Mouse (Mus musculus) midbrain, embryonic 15.5 days (tissue): ENCODE measurements around the gene Borcs8. TPM values are rescaled to one million over a fixed set of nuclear protein-coding genes. Genes with fewer than 3 reads are reported as not detected.

Experiments used
- ATAC-seq: fragments of 200-750 bp; cut with Nextera tagmentation; replicated peaks from 2 replicates; pipeline ENCODE4 v1.8.0; 2017; ENCODE audit warnings: moderate TSS enrichment
- H3K27ac ChIP-seq: fragments of 300-500 bp; sonication (generic); 2 replicates; pipeline ENCODE4 v1.5.1; 2015; ENCODE audit warnings: mild to moderate bottlenecking, inconsistent platforms
- H3K27me3 ChIP-seq: fragments of 300-500 bp; sonication (generic); replicated peaks from 2 replicates; pipeline ENCODE4 v1.6.1; 2015; ENCODE audit warnings: inconsistent platforms
- H3K36me3 ChIP-seq: fragments of 300-500 bp; sonication (generic); replicated peaks from 2 replicates; pipeline ENCODE4 v1.6.1; 2015; ENCODE audit warnings: inconsistent platforms
- H3K4me1 ChIP-seq: fragments of 300-500 bp; sonication (generic); 2 replicates; pipeline ENCODE4 v1.6.1; 2015; ENCODE audit warnings: inconsistent platforms
- H3K4me2 ChIP-seq: fragments of 300-500 bp; sonication (generic); 2 replicates; pipeline ENCODE4 v1.6.1; 2015; ENCODE audit warnings: inconsistent platforms, mild to moderate bottlenecking, moderate library complexity
- H3K4me3 ChIP-seq: fragments of 300-500 bp; sonication (generic); 2 replicates; pipeline ENCODE4 v1.5.1; 2015; ENCODE audit warnings: mild to moderate bottlenecking, inconsistent platforms
- H3K9ac ChIP-seq: fragments of 300-500 bp; sonication (generic); 2 replicates; pipeline ENCODE4 v1.6.1; 2015; ENCODE audit warnings: mild to moderate bottlenecking, inconsistent platforms
- H3K9me3 ChIP-seq: fragments of 300-500 bp; sonication (generic); 2 replicates; pipeline ENCODE4 v1.6.1; 2016; ENCODE audit warnings: inconsistent platforms
- WGBS: fragments of 180-500 bp; shearing (Covaris S2); methylation state at CpG from one replicate; pipeline ENCODE4 v1.1.7; 2015; ENCODE audit warnings: mixed read lengths; 5-methylcytosine and 5-hydroxymethylcytosine counted together
- polyA plus RNA-seq: library from polyadenylated mRNA; unstranded; fragments of >200 nt; fragmentation: Nextera tagmentation; extraction: Ambion mirVana; gene quantifications from 2 replicates; pipeline ENCODE4 v1.2.1, GENCODE M21; 2015

Gene Borcs8
- polyA plus RNA-seq, 1 experiment from 2014 or later = 59.1 TPM

GRCm38 (mm10) chr8:70170116-70170515 lies 30.8 kb downstream of the Borcs8 start:
- Histone ChIP-seq H3K36me3 (no peaks in the 10 kb centered on the region), H3K9me3 (no peaks in the 10 kb centered on the region), H3K4me3 (no peak overlapping the region), H3K9ac (no peak overlapping the region), H3K27ac (no peak overlapping the region), H3K27me3 (peaks cover 9% of the 10 kb centered on the region; the same call in 1 of the 2 replicates), H3K4me1 (peaks cover 23% of the 10 kb centered on the region), H3K4me2 (no peak overlapping the region)
- whole genome bisulfite sequencing = 88% methylated on average over 3 of the region's 3 CpGs
- no peak for ATAC-seq

- H3K4me2 ChIP-seq = no peak overlapping the region
- ATAC-seq = no peak
- H3K27ac ChIP-seq = no peak overlapping the region
- H3K9me3 ChIP-seq = no peaks in the 10 kb centered on the region
- no peaks in the 10 kb centered on the region for H3K36me3 ChIP-seq
- no peak overlapping the region for H3K4me3 ChIP-seq
- WGBS = 82% methylated on average over 3 of the region's 3 CpGs
- peaks cover 23% of the 10 kb centered on the region for H3K4me1 ChIP-seq
- 0 out of 2 replicates have a peak, but pooled peaks cover 5% of the 10 kb centered on the region for H3K27me3 ChIP-seq
- no peak overlapping the region for H3K9ac ChIP-seq
Measured at GRCm38 (mm10) chr8:70170748-70171147, 31.4 kb downstream of the Borcs8 start.

- Histone ChIP-seq H3K9me3 (no peaks in the 10 kb centered on the region), H3K4me3 (no peak overlapping the region), H3K36me3 (no peaks in the 10 kb centered on the region), H3K27ac (no peak overlapping the region), H3K4me2 (no peak overlapping the region), H3K4me1 (peaks cover 23% of the 10 kb centered on the region), H3K9ac (no peak overlapping the region), H3K27me3 (0 out of 2 replicates have a peak, but pooled peaks cover 3% of the 10 kb centered on the region)
- WGBS = 90% methylated on average over 7 of the region's 7 CpGs
- ATAC-seq = no peak
Measured at GRCm38 (mm10) chr8:70171240-70171639, 31.9 kb downstream of the Borcs8 start.

- H3K4me2 ChIP-seq = peak within 1 kb of the TSS; percentile 59
- no peaks in the 10 kb centered on the region for H3K27me3 ChIP-seq
- H3K27ac ChIP-seq = peak within 1 kb of the TSS; percentile 69; the same call in 1 of the 2 replicates
- H3K9me3 ChIP-seq = no peaks in the 10 kb centered on the region
- peak within 1 kb of the TSS; percentile 84 for H3K4me3 ChIP-seq
- no peaks in the 10 kb centered on the region for H3K36me3 ChIP-seq
- ATAC-seq = peak; percentile 96
- H3K9ac ChIP-seq = peak within 1 kb of the TSS; percentile 91
- peaks cover 16% of the 10 kb centered on the region for H3K4me1 ChIP-seq
- 2% methylated on average over 27 of the region's 27 CpGs for WGBS
Measured at GRCm38 (mm10) chr8:70172043-70172681, 32.9 kb downstream of the Borcs8 start, which contains the start of gene Tmem161a. Gene Tmem161a, plus strand, starts transcription at chr8:70172356.

GRCm38 (mm10) chr8:70173320-70173719 lies 34.0 kb downstream of the Borcs8 start:
- Histone ChIP-seq H3K36me3 (no peaks in the 10 kb centered on the region), H3K4me1 (peaks cover 16% of the 10 kb centered on the region), H3K27ac (no peak overlapping the region), H3K27me3 (no peaks in the 10 kb centered on the region), H3K9me3 (no peaks in the 10 kb centered on the region), H3K4me3 (no peak overlapping the region), H3K4me2 (peak overlapping the region; percentile 59; the same call in 1 of the 2 replicates), H3K9ac (no peak overlapping the region)
- WGBS = 87% methylated on average over 5 of the region's 5 CpGs
- no peak for ATAC-seq

- H3K27me3 ChIP-seq = no peaks in the 10 kb centered on the region
- no peak overlapping the region for H3K27ac ChIP-seq
- no peaks in the 10 kb centered on the region for H3K36me3 ChIP-seq
- H3K4me3 ChIP-seq = no peak overlapping the region
- H3K4me1 ChIP-seq = peaks cover 16% of the 10 kb centered on the region
- no peak overlapping the region for H3K4me2 ChIP-seq
- 94% methylated on average over 7 of the region's 7 CpGs for WGBS
- H3K9me3 ChIP-seq = no peaks in the 10 kb centered on the region
- ATAC-seq = no peak
- H3K9ac ChIP-seq = no peak overlapping the region
Measured at GRCm38 (mm10) chr8:70174079-70174478, 34.8 kb downstream of the Borcs8 start.

- H3K36me3 ChIP-seq = no peaks in the 10 kb centered on the region; the same call in 1 of the 2 replicates
- no peak overlapping the region for H3K27ac ChIP-seq
- ATAC-seq = no peak
Measured at GRCm38 (mm10) chr8:70178231-70178630, 38.9 kb downstream of the Borcs8 start.

GRCm38 (mm10) chr8:70179082-70179481 lies 39.8 kb downstream of the Borcs8 start:
- no peak overlapping the region for H3K4me3 ChIP-seq
- WGBS = 93% methylated on average over 4 of the region's 4 CpGs
- H3K4me2 ChIP-seq = no peak overlapping the region
- no peaks in the 10 kb centered on the region; the same call in 1 of the 2 replicates for H3K36me3 ChIP-seq
- no peak for ATAC-seq
- H3K27me3 ChIP-seq = no peaks in the 10 kb centered on the region
- no peaks in the 10 kb centered on the region; the same call in 1 of the 2 replicates for H3K4me1 ChIP-seq
- no peak overlapping the region for H3K9ac ChIP-seq
- no peak overlapping the region for H3K27ac ChIP-seq
- no peaks in the 10 kb centered on the region for H3K9me3 ChIP-seq

More at GRCm38 (mm10) chr8:70178231-70178630, 38.9 kb downstream of the Borcs8 start:
- Histone ChIP-seq H3K4me1 (peaks cover 7% of the 10 kb centered on the region), H3K27me3 (no peaks in the 10 kb centered on the region), H3K9ac (no peak overlapping the region), H3K4me3 (no peak overlapping the region), H3K9me3 (no peaks in the 10 kb centered on the region), H3K4me2 (no peak overlapping the region)
- 97% methylated on average over 2 of the region's 2 CpGs for WGBS

GRCm38 (mm10) chr8:70181212-70181902 lies 42.1 kb downstream of the Borcs8 start:
- no peaks in the 10 kb centered on the region for H3K4me1 ChIP-seq
- H3K36me3 ChIP-seq = no peaks in the 10 kb centered on the region; the same call in 1 of the 2 replicates
- no peaks in the 10 kb centered on the region for H3K9me3 ChIP-seq
- H3K27ac ChIP-seq = no peak overlapping the region
- H3K27me3 ChIP-seq = no peaks in the 10 kb centered on the region
- H3K4me3 ChIP-seq = no peak overlapping the region
- no peak for ATAC-seq
- H3K4me2 ChIP-seq = no peak overlapping the region
- H3K9ac ChIP-seq = no peak overlapping the region
- 91% methylated on average over 16 of the region's 16 CpGs for WGBS

- no peaks in the 10 kb centered on the region for H3K4me1 ChIP-seq
Measured at GRCm38 (mm10) chr8:70181903-70182252, 42.6 kb downstream of the Borcs8 start.

GRCm38 (mm10) chr8:70183194-70183593 lies 43.9 kb downstream of the Borcs8 start:
- Histone ChIP-seq H3K27ac (no peak overlapping the region), H3K4me2 (no peak overlapping the region), H3K27me3 (no peaks in the 10 kb centered on the region), H3K36me3 (no peaks in the 10 kb centered on the region; the same call in 1 of the 2 replicates), H3K4me1 (no peaks in the 10 kb centered on the region), H3K4me3 (no peak overlapping the region), H3K9me3 (no peaks in the 10 kb centered on the region), H3K9ac (no peak overlapping the region)
- WGBS = 95% methylated on average over 4 of the region's 4 CpGs
- no peak for ATAC-seq

More at GRCm38 (mm10) chr8:70181903-70182252, 42.6 kb downstream of the Borcs8 start:
- no peak overlapping the region for H3K27ac ChIP-seq
- no peaks in the 10 kb centered on the region for H3K27me3 ChIP-seq
- no peaks in the 10 kb centered on the region for H3K9me3 ChIP-seq
- no peaks in the 10 kb centered on the region; the same call in 1 of the 2 replicates for H3K36me3 ChIP-seq
- H3K9ac ChIP-seq = no peak overlapping the region
- no peak overlapping the region for H3K4me3 ChIP-seq
- no peak for ATAC-seq
- 80% methylated on average over 2 of the region's 2 CpGs for WGBS
- no peak overlapping the region for H3K4me2 ChIP-seq

GRCm38 (mm10) chr8:70188707-70189106 lies 49.4 kb downstream of the Borcs8 start:
- no peak overlapping the region for H3K27ac ChIP-seq
- no peak for ATAC-seq

More at GRCm38 (mm10) chr8:70188707-70189106, 49.4 kb downstream of the Borcs8 start:
- Histone ChIP-seq H3K9me3 (no peaks in the 10 kb centered on the region), H3K36me3 (no peaks in the 10 kb centered on the region; the same call in 1 of the 2 replicates), H3K27me3 (no peaks in the 10 kb centered on the region), H3K4me3 (no peak overlapping the region), H3K4me1 (no peaks in the 10 kb centered on the region), H3K9ac (no peak overlapping the region), H3K4me2 (no peak overlapping the region)
- 79% methylated on average over 7 of the region's 7 CpGs for WGBS
